Mouse (Mus musculus) leukemia stem cell, adult 10-12 weeks (primary cell): ENCODE data around the gene Hpd. TPM values are rescaled to one million over a fixed set of nuclear protein-coding genes. Genes with fewer than 3 reads are reported as not detected.

ENCODE experiments used
- polyA plus RNA-seq: library from polyadenylated mRNA; stranded (reverse); fragments of >175 nt; gene quantifications from 2 replicates; pipeline ENCODE4 v1.2.3, GENCODE M21; 2012; ENCODE audit warnings: low replicate concordance

Gene Hpd
- not detected in 2 replicates for polyA plus RNA-seq

GRCm38 (mm10) chr5:123182651-123183050 lies at the start of gene Hpd:
Hpd (minus strand) TSS chr5:123182727.

GRCm38 (mm10) chr5:123169284-123169683 lies 13.2 kb downstream of the Hpd start, which contains the start of gene Psmd9:
Psmd9 (plus strand) TSS chr5:123169413.

GRCm38 (mm10) chr5:123142161-123143157 lies 40.1 kb downstream of the Hpd start, which contains the start of gene Setd1b:
Setd1b (plus strand) TSS chr5:123142193.

GRCm38 (mm10) chr5:123132308-123133071 lies 50.0 kb downstream of the Hpd start, which contains the start of gene Rhof:
Rhof (minus strand) TSS chr5:123132692.

Other genes with a start within 250 kb of the Hpd start
- 79.9 and 112 TPM in 2 replicates for gene Kdm2b, start 192.9 kb downstream of the Hpd start, polyA plus RNA-seq
- 15.0 and 32.4 TPM in 2 replicates for gene Orai1, start 167.7 kb downstream of the Hpd start, polyA plus RNA-seq
- not detected in 2 replicates for gene Morn3, start 135.7 kb downstream of the Hpd start, polyA plus RNA-seq
- gene Tmem120b, start 114.3 kb downstream of the Hpd start, polyA plus RNA-seq = 29.7 and 32.0 TPM in 2 replicates
- 5.6 and 7.0 TPM in 2 replicates for gene Rhof, start 50.0 kb downstream of the Hpd start, polyA plus RNA-seq
- 104 and 112 TPM in 2 replicates for gene Setd1b, start 40.5 kb downstream of the Hpd start, polyA plus RNA-seq
- 58.7 and 153 TPM in 2 replicates for gene Psmd9, start 13.3 kb downstream of the Hpd start, polyA plus RNA-seq
- gene Wdr66, start 69.4 kb upstream of the Hpd start, polyA plus RNA-seq = not detected in 2 replicates
- 38.1 and 56.5 TPM in 2 replicates for gene Bcl7a, start 161.1 kb upstream of the Hpd start, polyA plus RNA-seq
- 14.6 and 26.3 TPM in 2 replicates for gene Mlxip, start 212.1 kb upstream of the Hpd start, polyA plus RNA-seq